Mouse (Mus musculus): ENCODE results near the gene Gm4969. TPM values are rescaled to one million over a fixed set of nuclear protein-coding genes. Genes with fewer than 3 reads are reported as not detected.

The Gm4969 gene
- total RNA-seq, 2 experiments from 2014 or later = 0.33 to 0.71 TPM

DNA sequence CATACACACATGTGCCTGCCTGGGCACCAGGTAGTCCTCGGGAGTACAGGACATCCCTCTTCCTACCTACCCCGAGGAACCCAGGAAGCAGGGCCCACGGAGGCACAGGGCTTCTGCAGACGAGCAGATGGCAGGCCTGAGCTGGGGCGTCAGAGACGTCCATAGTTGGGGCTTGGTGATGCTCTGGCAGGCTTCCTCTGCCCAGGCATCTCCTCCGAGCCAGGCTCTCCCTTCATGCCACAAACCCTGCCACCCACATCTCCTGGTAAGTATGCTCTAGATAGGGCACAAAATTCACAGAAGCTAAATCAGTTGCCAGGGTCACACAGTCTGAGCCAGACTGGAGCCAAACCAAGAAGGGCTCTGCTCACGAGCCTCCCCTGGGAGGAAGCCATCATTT, 68.0 kb downstream of the Gm4969 start:
- DNase-seq (ENCODE audit: low spot score in 2 of 2) = no peak
- peak overlapping the region; percentile 89 for H3K27ac ChIP-seq
- H3K4me3 ChIP-seq = no peak overlapping the region
- TF ChIP-seq CTCF (conservative IDR thresholded peaks at IDR 0.05) = no peak

DNA sequence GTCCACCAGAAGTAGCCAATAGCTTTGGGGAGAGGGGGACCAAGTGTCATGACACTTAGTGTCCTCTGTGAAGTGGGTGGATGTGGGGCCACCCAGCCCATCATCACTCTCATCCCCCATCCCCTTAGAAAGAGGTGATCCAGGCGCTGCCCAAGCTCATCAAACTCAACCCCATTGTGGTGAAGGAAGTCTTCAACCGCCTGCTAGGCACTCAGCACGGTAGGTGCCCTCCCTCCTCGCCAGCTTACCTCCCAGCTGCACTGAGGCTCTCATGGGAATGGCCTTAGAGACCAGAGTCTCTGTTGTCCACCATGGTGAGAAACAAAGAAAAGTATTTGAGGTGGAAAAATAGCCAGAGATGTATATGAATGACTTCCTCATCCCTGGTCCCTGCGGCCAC, 68.9 kb downstream of the Gm4969 start:
- 0 out of 2 replicates have a peak overlapping the region, but pooled peaks have one; percentile 89 for H3K27ac ChIP-seq
- no peak for TF ChIP-seq CTCF (conservative IDR thresholded peaks at IDR 0.05)
- H3K4me3 ChIP-seq = no peak overlapping the region
- no peak for DNase-seq (ENCODE audit: low spot score in 2 of 2)

Small RNA genes within 50 kb of the gene (microRNA-seq; reads per million reads assigned to microRNA genes)
- gene Mir3100 = 2.2 to 2.9 reads per million in 2 experiments

Other genes with a start within 250 kb of the Gm4969 start
- gene Pglyrp1, start 247.0 kb downstream of the Gm4969 start, total RNA-seq (2021) = 10 to 100 TPM; 15.1 to 15.2 TPM
- gene Ccdc61, start 208.0 kb downstream of the Gm4969 start, total RNA-seq (2021) = 10 to 100 TPM; 10.9 to 12.6 TPM
- gene Nova2, start 192.5 kb downstream of the Gm4969 start, total RNA-seq (2021) = 10 to 100 TPM; 82.7 to 85.4 TPM
- gene Nanos2, start 131.0 kb downstream of the Gm4969 start, total RNA-seq (2021) = under 1 TPM; 0.54 to 0.66 TPM
- gene Mypop, start 127.1 kb downstream of the Gm4969 start, total RNA-seq (2021) = 10 to 100 TPM; 44.0 to 46.4 TPM
- gene Irf2bp1, start 114.3 kb downstream of the Gm4969 start, total RNA-seq (2021) = 10 to 100 TPM; 52.7 to 56.3 TPM
- not detected for gene Foxa3, start 94.8 kb downstream of the Gm4969 start, total RNA-seq (2021)
- 100 to 1,000 TPM; 112 to 114 TPM for gene Sympk, start 94.0 kb downstream of the Gm4969 start, total RNA-seq (2021)
- under 1 TPM in 1 of 2 experiments, not detected in 1; 0.20 TPM for gene Rsph6a, start 63.7 kb downstream of the Gm4969 start, total RNA-seq (2021)
- gene Dmwd, start 42.1 kb downstream of the Gm4969 start, total RNA-seq (2021) = 100 to 1,000 TPM; 154 TPM
- 10 to 100 TPM; 38.8 to 56.8 TPM for gene Dmpk, start 34.5 kb downstream of the Gm4969 start, total RNA-seq (2021)
- gene Six5, start 23.8 kb downstream of the Gm4969 start, total RNA-seq (2021) = 1 to 10 TPM; 2.4 to 2.8 TPM
- 10 to 100 TPM; 12.5 to 13.1 TPM for gene Fbxo46, start 1.5 kb upstream of the Gm4969 start, total RNA-seq (2021)
- gene Qpctl, start 30.9 kb upstream of the Gm4969 start, total RNA-seq (2021) = 10 to 100 TPM; 17.6 to 18.4 TPM
- gene Snrpd2, start 31.4 kb upstream of the Gm4969 start, total RNA-seq (2021) = 10 to 100 TPM; 76.0 to 80.5 TPM
- 1 to 10 TPM in 1 of 2 experiments, under 1 TPM in 1; 0.87 to 1.2 TPM for gene Gipr, start 47.8 kb upstream of the Gm4969 start, total RNA-seq (2021)
- 100 to 1,000 TPM; 159 to 162 TPM for gene Eml2, start 58.1 kb upstream of the Gm4969 start, total RNA-seq (2021)
- gene Gpr4, start 94.2 kb upstream of the Gm4969 start, total RNA-seq (2021) = 1 to 10 TPM; 1.6 to 2.5 TPM
- 10 to 100 TPM; 37.4 to 38.7 TPM for gene Opa3, start 110.0 kb upstream of the Gm4969 start, total RNA-seq (2021)
- 10 to 100 TPM; 15.7 to 17.1 TPM for gene Vasp, start 153.4 kb upstream of the Gm4969 start, total RNA-seq (2021)
- gene Ppm1n, start 161.7 kb upstream of the Gm4969 start, total RNA-seq (2021) = not detected
- 10 to 100 TPM; 90.3 to 92.7 TPM for gene Rtn2, start 164.3 kb upstream of the Gm4969 start, total RNA-seq (2021)
- 10 to 100 TPM; 12.8 to 14.1 TPM for gene Fosb, start 191.7 kb upstream of the Gm4969 start, total RNA-seq (2021)
- 10 to 100 TPM; 51.7 to 51.9 TPM for gene Ercc1, start 226.4 kb upstream of the Gm4969 start, total RNA-seq (2021)
- 10 to 100 TPM; 18.1 to 19.5 TPM for gene Cd3eap, start 241.1 kb upstream of the Gm4969 start, total RNA-seq (2021)
- gene Ppp1r13l, start 241.4 kb upstream of the Gm4969 start, total RNA-seq (2021) = 1 to 10 TPM; 6.1 to 6.9 TPM

Data from layer of hippocampus, adult 2 months (tissue).